Mouse (Mus musculus) erythroid progenitor cell, adult 5-6 weeks (primary cell): ENCODE data around the gene Hoxb9. TPM values are rescaled to one million over a fixed set of nuclear protein-coding genes. Genes with fewer than 3 reads are reported as not detected.

Experiments used
- ATAC-seq: replicated peaks from 2 replicates; pipeline ENCODE4 v1.8.0; 2016; ENCODE audit warnings: moderate number of reproducible peaks, mild to moderate bottlenecking, moderate TSS enrichment, inconsistent platforms; ENCODE audit not compliant: poor library complexity, low FRiP score, severe bottlenecking
- total RNA-seq, 2 experiments: library from RNA; stranded (forward) in 1 of 2; stranded (reverse) in 1 of 2; fragments of 150-400 nt in 1 of 2; fragments of 186-747, 209-891 nt in 1 of 2; gene quantifications; 2 replicates each; pipeline versions ENCODE4 v1.2.3 to v1.2.4; 2015 to 2017; ENCODE audit warnings: low replicate concordance in 2 of 2

Hoxb9 gene
- total RNA-seq, 2 experiments from 2014 or later, result not detected

GRCm38 (mm10) chr11:96324125-96324524, 52.9 kb downstream of the Hoxb9 start:
- ATAC-seq, result no peak

DNA sequence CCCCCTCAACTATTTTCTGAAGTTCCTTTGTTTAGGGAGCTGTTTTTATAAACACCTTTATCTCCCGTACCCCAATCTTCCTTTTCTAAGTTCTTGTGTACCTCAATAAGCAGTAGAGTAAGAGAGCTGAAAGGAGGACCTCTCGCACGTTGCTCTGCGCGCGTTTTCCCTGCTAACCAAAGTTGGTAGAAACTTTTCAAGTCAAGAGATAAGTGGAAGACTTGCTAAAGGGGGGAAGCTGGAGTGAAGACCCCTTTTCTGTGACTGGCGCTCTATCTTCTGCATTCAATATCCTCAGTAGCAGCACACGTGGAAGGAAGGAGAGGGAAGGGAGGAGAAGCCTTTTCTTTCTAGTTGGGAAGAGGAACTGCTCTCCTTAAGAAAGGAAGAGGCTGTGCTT, 53.7 kb downstream of the Hoxb9 start:
- no peak for ATAC-seq

GRCm38 (mm10) chr11:96325747-96326212, 54.5 kb downstream of the Hoxb9 start:
- no peak for ATAC-seq

Other genes starting within 250 kb of the Hoxb9 start
- gene Gip, start 246.9 kb upstream of the Hoxb9 start, total RNA-seq (2015; ENCODE audit: low replicate concordance), result not detected in 2 replicates
- gene Gip, start 246.9 kb upstream of the Hoxb9 start, total RNA-seq (2017; ENCODE audit: low replicate concordance), result not detected in 2 replicates
- 22.0 and 55.8 TPM in 2 replicates for gene Snf8, start 236.6 kb upstream of the Hoxb9 start, total RNA-seq (2015; ENCODE audit: low replicate concordance)
- gene Snf8, start 236.6 kb upstream of the Hoxb9 start, total RNA-seq (2017; ENCODE audit: low replicate concordance), result 5.6 and 25.9 TPM in 2 replicates
- 18.7 and 19.7 TPM in 2 replicates for gene Ube2z, start 206.1 kb upstream of the Hoxb9 start, total RNA-seq (2015; ENCODE audit: low replicate concordance)
- 9.7 and 26.2 TPM in 2 replicates for gene Ube2z, start 206.1 kb upstream of the Hoxb9 start, total RNA-seq (2017; ENCODE audit: low replicate concordance)
- gene Atp5g1, start 195.8 kb upstream of the Hoxb9 start, total RNA-seq (2015; ENCODE audit: low replicate concordance), result 98.9 and 122 TPM in 2 replicates
- 9.5 and 20.2 TPM in 2 replicates for gene Atp5g1, start 195.8 kb upstream of the Hoxb9 start, total RNA-seq (2017; ENCODE audit: low replicate concordance)
- not detected in 2 replicates for gene Calcoco2, start 159.5 kb upstream of the Hoxb9 start, total RNA-seq (2015; ENCODE audit: low replicate concordance)
- gene Calcoco2, start 159.5 kb upstream of the Hoxb9 start, total RNA-seq (2017; ENCODE audit: low replicate concordance), result not detected in 2 replicates
- gene Ttll6, start 137.7 kb upstream of the Hoxb9 start, total RNA-seq (2015; ENCODE audit: low replicate concordance), result not detected in 2 replicates
- not detected in 2 replicates for gene Ttll6, start 137.7 kb upstream of the Hoxb9 start, total RNA-seq (2017; ENCODE audit: low replicate concordance)
- gene Hoxb13, start 77.1 kb upstream of the Hoxb9 start, total RNA-seq (2015; ENCODE audit: low replicate concordance), result not detected in 2 replicates
- gene Hoxb13, start 77.1 kb upstream of the Hoxb9 start, total RNA-seq (2017; ENCODE audit: low replicate concordance), result not detected in 2 replicates
- not detected in 2 replicates for gene Hoxb8, start 10.4 kb downstream of the Hoxb9 start, total RNA-seq (2015; ENCODE audit: low replicate concordance)
- gene Hoxb8, start 10.4 kb downstream of the Hoxb9 start, total RNA-seq (2017; ENCODE audit: low replicate concordance), result not detected in 2 replicates
- gene Hoxb7, start 15.2 kb downstream of the Hoxb9 start, total RNA-seq (2015; ENCODE audit: low replicate concordance), result not detected in 2 replicates
- not detected in 2 replicates for gene Hoxb7, start 15.2 kb downstream of the Hoxb9 start, total RNA-seq (2017; ENCODE audit: low replicate concordance)
- gene Hoxb6, start 21.0 kb downstream of the Hoxb9 start, total RNA-seq (2015; ENCODE audit: low replicate concordance), result not detected in 2 replicates
- gene Hoxb6, start 21.0 kb downstream of the Hoxb9 start, total RNA-seq (2017; ENCODE audit: low replicate concordance), result not detected in 2 replicates
- not detected in 2 replicates for gene Hoxb5, start 31.9 kb downstream of the Hoxb9 start, total RNA-seq (2015; ENCODE audit: low replicate concordance)
- not detected in 2 replicates for gene Hoxb5, start 31.9 kb downstream of the Hoxb9 start, total RNA-seq (2017; ENCODE audit: low replicate concordance)
- 1.3 TPM in 1 of 2 replicates, not detected in the other for gene Hoxb4, start 46.8 kb downstream of the Hoxb9 start, total RNA-seq (2015; ENCODE audit: low replicate concordance)
- not detected in 2 replicates for gene Hoxb4, start 46.8 kb downstream of the Hoxb9 start, total RNA-seq (2017; ENCODE audit: low replicate concordance)
- gene Hoxb3, start 51.9 kb downstream of the Hoxb9 start, total RNA-seq (2015; ENCODE audit: low replicate concordance), result not detected in 2 replicates
- not detected in 2 replicates for gene Hoxb3, start 51.9 kb downstream of the Hoxb9 start, total RNA-seq (2017; ENCODE audit: low replicate concordance)
- not detected in 2 replicates for gene Hoxb2, start 79.1 kb downstream of the Hoxb9 start, total RNA-seq (2015; ENCODE audit: low replicate concordance)
- gene Hoxb2, start 79.1 kb downstream of the Hoxb9 start, total RNA-seq (2017; ENCODE audit: low replicate concordance), result 1.0 TPM in 1 of 2 replicates, not detected in the other
- not detected in 2 replicates for gene Hoxb1, start 94.3 kb downstream of the Hoxb9 start, total RNA-seq (2015; ENCODE audit: low replicate concordance)
- gene Hoxb1, start 94.3 kb downstream of the Hoxb9 start, total RNA-seq (2017; ENCODE audit: low replicate concordance), result not detected in 2 replicates
- gene Skap1, start 193.1 kb downstream of the Hoxb9 start, total RNA-seq (2015; ENCODE audit: low replicate concordance), result 7.2 and 9.6 TPM in 2 replicates
- gene Skap1, start 193.1 kb downstream of the Hoxb9 start, total RNA-seq (2017; ENCODE audit: low replicate concordance), result 3.2 and 3.3 TPM in 2 replicates